23 mouse cellular contexts compared by ENCODE assay signal in genomic region chr8:125670906-125671305, GRCm38 (mm10). TPM values are rescaled to one million over a fixed set of nuclear protein-coding genes. Genes with fewer than 3 reads are reported as not detected.
"Had no signal": no experiment of that assay in that cellular context is flagged by ENCODE, and none has a peak within 500 bp of the region (broad histone marks: within the 10 kb centered on the region; RNA-seq: fewer than 3 reads in every experiment).

No protein-coding gene starts in this region.

- H3K27ac ChIP-seq: embryonic facial prominence, embryonic 12.5 days; embryonic facial prominence, embryonic 15.5 days; forebrain, embryonic 12.5 days; forebrain, embryonic 13.5 days; forebrain, embryonic 15.5 days had no signal

- DNase-seq: cerebellum, adult 9-10 months; cerebellum, adult 9-11 months; cerebellum, postnatal 10 days; cerebellum, postnatal 14 days; cerebellum, postnatal 25 days; cerebellum, postnatal 36 days; embryo, embryonic 11 days; forebrain, postnatal 0 days; gastrocnemius, adult 2 months; gastrocnemius, postnatal 10 days; gastrocnemius, postnatal 14 days; gastrocnemius, postnatal 25 days; gastrocnemius, postnatal 36 days; heart, adult 11 months; heart, adult 18-20 months; heart, adult 2 months had no signal

- H3K9ac ChIP-seq: embryonic facial prominence, embryonic 15.5 days; forebrain, embryonic 13.5 days had no signal

- H3K27me3 ChIP-seq: embryonic facial prominence, embryonic 12.5 days; embryonic facial prominence, embryonic 13.5 days; embryonic facial prominence, embryonic 15.5 days; forebrain, embryonic 15.5 days had no signal

RNA-seq across cellular contexts. Expression of gene Map10, which starts 1.3 kb away (rescaled TPM):
- polyA plus RNA-seq: erythroblast, embryonic 14.5 days had no signal
